Mouse (Mus musculus) gastrocnemius, adult 8-10 months (tissue): ENCODE results near the gene Ndufa3. TPM values are rescaled to one million over a fixed set of nuclear protein-coding genes. Genes with fewer than 3 reads are reported as not detected.

Experiments used
- DNase-seq, 2 experiments: peaks; one replicate each; pipeline ENCODE4 v3.0.0; 2022; ENCODE audit warnings: low spot score in 2 of 2
- microRNA-seq: library from miRNA; unstranded; fragments of <30 nt; microRNA quantifications from one replicate; pipeline ENCODE4 v1.2.0, GENCODE M21; 2022
- total RNA-seq, 4 experiments: library from RNA; stranded (reverse); gene quantifications; 2 replicates each; pipeline ENCODE4 v1.2.4; 2022

Gene Ndufa3
- total RNA-seq, 4 experiments from 2014 or later = 1,040 to 1,135 (median 1,076) TPM

DNA sequence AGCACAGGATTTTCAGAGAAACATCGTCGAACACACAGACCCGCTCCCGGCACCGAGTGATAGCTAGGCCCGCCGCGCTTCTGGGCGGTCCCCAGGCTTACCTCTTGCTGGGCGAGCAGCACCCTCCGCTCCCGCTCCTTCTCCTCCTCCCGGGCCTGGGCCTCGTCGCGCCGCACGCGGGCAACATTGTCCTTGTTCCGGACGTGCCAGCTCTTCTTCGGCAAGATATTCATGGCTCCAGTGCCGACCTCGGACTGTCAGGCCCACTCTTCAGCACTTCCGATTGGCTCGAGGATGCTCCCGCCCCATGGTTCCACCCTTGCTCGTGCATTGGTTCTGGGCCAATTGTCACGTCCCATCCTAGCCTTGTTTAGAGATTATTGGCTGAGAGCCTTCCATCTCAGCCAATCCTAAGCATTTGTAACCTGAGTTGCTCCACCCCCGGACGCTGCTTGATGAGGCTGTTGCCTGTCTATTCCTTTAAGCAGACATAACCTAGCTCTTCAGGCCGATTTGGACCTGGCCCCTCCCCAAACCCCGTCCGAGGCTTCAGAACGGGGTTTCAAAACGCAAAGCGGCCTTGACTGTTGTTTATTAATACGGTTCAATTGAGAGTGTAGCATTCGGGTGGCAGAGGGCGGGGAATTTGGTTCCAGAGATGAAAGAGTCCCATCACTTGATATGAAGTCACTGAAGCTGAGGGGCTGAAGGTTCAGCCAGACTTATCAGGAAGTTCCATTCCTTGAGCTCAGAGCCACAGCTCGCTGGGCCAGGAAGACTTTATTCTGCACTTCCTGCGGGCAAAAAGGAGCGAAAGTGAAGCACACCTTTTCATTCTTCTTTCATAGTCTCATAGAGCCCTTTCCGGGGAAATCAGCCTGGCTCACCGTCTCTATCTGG lies 48.3 kb downstream of the Ndufa3 start, which contains the start of gene Leng1:
TSS of gene Leng1 (minus strand) at position 626 of the 900 bp plus-strand sequence.
- peak; percentile 95 for DNase-seq

DNA sequence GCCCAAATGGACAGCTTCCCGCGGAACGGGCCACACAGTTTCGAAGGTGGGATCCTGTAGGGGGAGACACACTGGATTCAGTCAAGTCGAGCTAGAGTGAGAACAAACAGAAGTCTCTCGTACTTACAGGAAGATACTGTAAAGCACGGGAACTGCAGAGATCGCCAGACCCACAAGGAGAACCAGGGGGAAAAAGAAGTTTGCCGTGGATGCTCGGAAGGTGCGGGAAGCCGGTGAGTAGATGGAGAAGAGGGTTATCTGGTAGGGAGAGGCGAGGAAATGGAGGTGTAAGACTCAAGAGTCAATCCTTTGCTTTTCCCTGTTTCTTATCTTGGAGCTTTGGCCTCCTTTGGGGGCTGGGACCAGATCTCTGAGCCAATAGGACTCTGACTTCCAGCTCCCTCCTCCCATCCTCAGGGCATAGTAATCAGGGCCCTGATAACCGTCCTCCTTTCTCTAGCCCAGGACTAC lies 49.8 kb downstream of the Ndufa3 start:
- no peak for DNase-seq

Small RNA genes within 50 kb of the gene (microRNA-seq; reads per million reads assigned to microRNA genes)
- gene Gm25100 (not detected), gene Mir3572 (not detected)

Other genes starting within 250 kb of the Ndufa3 start
- gene Cacng8, start 226.7 kb upstream of the Ndufa3 start, total RNA-seq = not detected
- 100 to 1,000 TPM; 113 to 158 (median 136) TPM for gene Cacng6, start 193.2 kb upstream of the Ndufa3 start, total RNA-seq
- not detected for gene Tarm1, start 114.7 kb upstream of the Ndufa3 start, total RNA-seq
- gene Oscar, start 1.2 kb upstream of the Ndufa3 start, total RNA-seq = not detected
- gene Tfpt, start 12.6 kb downstream of the Ndufa3 start, total RNA-seq = 10 to 100 TPM; 10.9 to 13.9 (median 13.3) TPM
- 10 to 100 TPM; 17.5 to 24.7 (median 20.8) TPM for gene Prpf31, start 12.6 kb downstream of the Ndufa3 start, total RNA-seq
- gene Cnot3, start 27.9 kb downstream of the Ndufa3 start, total RNA-seq = 10 to 100 TPM; 13.2 to 17.7 (median 14.8) TPM
- gene Leng1, start 48.5 kb downstream of the Ndufa3 start, total RNA-seq = 1 to 10 TPM; 2.8 to 4.8 (median 3.7) TPM
- gene Tmc4, start 60.2 kb downstream of the Ndufa3 start, total RNA-seq = under 1 TPM in 3 of 4 experiments, not detected in 1; 0.27 to 0.97 (median 0.40) TPM
- gene Tsen34, start 75.5 kb downstream of the Ndufa3 start, total RNA-seq = 10 to 100 TPM; 25.3 to 34.0 (median 29.0) TPM
- gene Mboat7, start 76.2 kb downstream of the Ndufa3 start, total RNA-seq = 10 to 100 TPM in 1 of 4 experiments, 1 to 10 TPM in 3; 6.7 to 10.3 (median 8.2) TPM
- 100 to 1,000 TPM; 403 to 496 (median 426) TPM for gene Rps9, start 86.6 kb downstream of the Ndufa3 start, total RNA-seq
- gene Pirb, start 103.0 kb downstream of the Ndufa3 start, total RNA-seq = under 1 TPM; 0.15 to 0.63 (median 0.33) TPM
- under 1 TPM in 1 of 4 experiments, not detected in 3; 0.20 TPM for gene Gm15448, start 208.3 kb downstream of the Ndufa3 start, total RNA-seq
- not detected for gene Pira2, start 227.7 kb downstream of the Ndufa3 start, total RNA-seq